Mouse (Mus musculus) midbrain, embryonic 15.5 days (tissue): Measurements from ENCODE around the gene Ush2a. TPM values are rescaled to one million over a fixed set of nuclear protein-coding genes. Genes with fewer than 3 reads are reported as not detected.

Experiments
- ATAC-seq: fragments of 200-750 bp; cut with Nextera tagmentation; replicated peaks from 2 replicates; pipeline ENCODE4 v1.8.0; 2017; ENCODE audit warnings: moderate TSS enrichment
- H3K27ac ChIP-seq: fragments of 300-500 bp; sonication (generic); 2 replicates; pipeline ENCODE4 v1.5.1; 2015; ENCODE audit warnings: mild to moderate bottlenecking, inconsistent platforms
- H3K27me3 ChIP-seq: fragments of 300-500 bp; sonication (generic); replicated peaks from 2 replicates; pipeline ENCODE4 v1.6.1; 2015; ENCODE audit warnings: inconsistent platforms
- H3K36me3 ChIP-seq: fragments of 300-500 bp; sonication (generic); replicated peaks from 2 replicates; pipeline ENCODE4 v1.6.1; 2015; ENCODE audit warnings: inconsistent platforms
- H3K4me1 ChIP-seq: fragments of 300-500 bp; sonication (generic); 2 replicates; pipeline ENCODE4 v1.6.1; 2015; ENCODE audit warnings: inconsistent platforms
- H3K4me2 ChIP-seq: fragments of 300-500 bp; sonication (generic); 2 replicates; pipeline ENCODE4 v1.6.1; 2015; ENCODE audit warnings: inconsistent platforms, mild to moderate bottlenecking, moderate library complexity
- H3K4me3 ChIP-seq: fragments of 300-500 bp; sonication (generic); 2 replicates; pipeline ENCODE4 v1.5.1; 2015; ENCODE audit warnings: mild to moderate bottlenecking, inconsistent platforms
- H3K9ac ChIP-seq: fragments of 300-500 bp; sonication (generic); 2 replicates; pipeline ENCODE4 v1.6.1; 2015; ENCODE audit warnings: mild to moderate bottlenecking, inconsistent platforms
- H3K9me3 ChIP-seq: fragments of 300-500 bp; sonication (generic); 2 replicates; pipeline ENCODE4 v1.6.1; 2016; ENCODE audit warnings: inconsistent platforms
- WGBS: fragments of 180-500 bp; shearing (Covaris S2); methylation state at CpG from one replicate; pipeline ENCODE4 v1.1.7; 2015; ENCODE audit warnings: mixed read lengths; 5-methylcytosine and 5-hydroxymethylcytosine counted together
- polyA plus RNA-seq: library from polyadenylated mRNA; unstranded; fragments of >200 nt; fragmentation: Nextera tagmentation; extraction: Ambion mirVana; gene quantifications from 2 replicates; pipeline ENCODE4 v1.2.1, GENCODE M21; 2015

Ush2a gene
- polyA plus RNA-seq, 1 experiment from 2014 or later = 0.37 TPM

DNA sequence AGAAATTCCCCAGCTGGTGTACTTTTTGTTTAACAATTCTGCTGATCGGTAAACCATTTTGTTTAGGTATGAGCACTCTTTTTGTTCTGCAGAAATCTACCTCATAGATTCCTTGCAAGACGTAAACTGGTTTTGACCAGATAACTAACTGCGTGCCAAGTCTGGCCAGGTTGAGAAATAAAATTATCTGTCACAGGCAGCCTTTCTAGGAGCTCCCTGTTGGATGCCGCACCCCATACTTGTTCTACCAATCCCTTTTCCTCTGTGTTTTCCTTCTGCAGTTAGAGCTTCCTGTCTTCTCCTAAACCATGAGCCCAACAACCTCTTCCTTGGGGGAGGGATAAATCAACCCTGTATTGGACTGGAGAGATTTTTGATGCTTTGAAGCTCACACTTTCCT is 145.4 kb downstream of the Ush2a start:
- Histone ChIP-seq H3K4me3 (no peak overlapping the region), H3K4me2 (no peak overlapping the region), H3K27me3 (no peaks in the 10 kb centered on the region), H3K9ac (no peak overlapping the region), H3K9me3 (no peaks in the 10 kb centered on the region), H3K4me1 (no peaks in the 10 kb centered on the region), H3K36me3 (no peaks in the 10 kb centered on the region), H3K27ac (no peak overlapping the region)
- 93% methylated on average over 4 of the region's 4 CpGs for WGBS
- no peak for ATAC-seq

DNA sequence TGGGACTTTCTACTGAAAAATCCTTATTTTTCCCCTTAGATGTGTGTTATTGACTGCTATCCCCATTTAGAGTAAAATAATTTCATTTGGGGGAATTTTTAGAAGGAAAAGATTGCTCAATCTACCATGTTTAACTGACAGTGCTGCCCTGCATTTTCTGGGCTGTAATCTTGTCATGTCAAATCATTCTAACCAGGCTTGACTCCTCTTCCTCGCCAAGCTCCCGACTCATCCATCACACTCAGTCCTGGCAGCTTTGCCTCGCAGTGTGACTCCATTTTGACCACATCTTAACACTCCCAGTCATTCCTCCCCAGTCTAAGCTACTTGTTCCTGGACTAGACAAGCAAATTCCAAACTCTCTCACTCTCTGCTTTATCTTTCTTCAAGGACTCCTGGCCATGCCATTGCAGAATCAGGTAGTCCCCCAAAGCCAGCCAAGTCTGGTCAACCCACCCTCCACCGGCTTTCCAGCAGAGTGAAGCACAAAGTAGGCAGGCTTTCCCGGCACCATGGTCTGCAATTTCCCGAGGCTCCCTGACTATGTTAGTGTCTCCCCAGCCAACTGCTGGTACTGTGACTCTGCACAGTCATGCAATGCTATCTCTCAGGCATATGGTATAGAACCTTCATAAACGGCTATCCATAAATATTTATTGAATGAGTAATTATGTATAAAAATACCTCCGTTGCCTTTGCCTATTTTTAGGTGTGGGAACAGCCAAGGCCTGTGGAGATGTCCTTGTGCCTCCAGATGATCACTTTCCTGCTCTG is 146.0 kb downstream of the Ush2a start:
- H3K4me3 ChIP-seq = no peak overlapping the region
- H3K9me3 ChIP-seq = no peaks in the 10 kb centered on the region
- 89% methylated on average over 8 of the region's 8 CpGs for WGBS
- H3K27me3 ChIP-seq = no peaks in the 10 kb centered on the region
- H3K9ac ChIP-seq = no peak overlapping the region
- H3K36me3 ChIP-seq = no peaks in the 10 kb centered on the region
- no peak overlapping the region for H3K27ac ChIP-seq
- H3K4me1 ChIP-seq = no peaks in the 10 kb centered on the region
- ATAC-seq = no peak
- no peak overlapping the region for H3K4me2 ChIP-seq

DNA sequence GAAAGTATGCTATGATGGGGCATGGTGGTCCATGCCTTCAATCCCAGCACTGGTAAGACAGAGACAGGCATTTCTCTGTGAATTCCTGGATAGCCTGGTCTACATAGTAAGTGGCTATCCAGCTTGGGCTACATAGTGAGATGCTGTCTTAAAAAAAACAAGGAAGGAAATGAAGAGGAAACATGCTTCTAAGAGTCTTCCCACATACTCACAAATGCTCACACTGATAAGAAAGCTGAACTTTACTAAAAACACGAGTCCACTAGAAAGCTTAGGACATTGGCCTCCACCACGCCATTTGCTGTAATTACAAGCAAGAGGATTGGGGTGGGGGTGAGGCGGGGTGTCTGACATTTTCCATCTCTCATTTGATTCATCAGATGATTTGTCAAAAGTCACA is 148.7 kb downstream of the Ush2a start:
- Histone ChIP-seq H3K9me3 (no peaks in the 10 kb centered on the region), H3K36me3 (no peaks in the 10 kb centered on the region), H3K27me3 (no peaks in the 10 kb centered on the region), H3K4me1 (no peaks in the 10 kb centered on the region), H3K4me3 (no peak overlapping the region), H3K9ac (no peak overlapping the region), H3K4me2 (no peak overlapping the region), H3K27ac (no peak overlapping the region)
- WGBS = 90% methylated on average over 3 of the region's 3 CpGs
- ATAC-seq = no peak

DNA sequence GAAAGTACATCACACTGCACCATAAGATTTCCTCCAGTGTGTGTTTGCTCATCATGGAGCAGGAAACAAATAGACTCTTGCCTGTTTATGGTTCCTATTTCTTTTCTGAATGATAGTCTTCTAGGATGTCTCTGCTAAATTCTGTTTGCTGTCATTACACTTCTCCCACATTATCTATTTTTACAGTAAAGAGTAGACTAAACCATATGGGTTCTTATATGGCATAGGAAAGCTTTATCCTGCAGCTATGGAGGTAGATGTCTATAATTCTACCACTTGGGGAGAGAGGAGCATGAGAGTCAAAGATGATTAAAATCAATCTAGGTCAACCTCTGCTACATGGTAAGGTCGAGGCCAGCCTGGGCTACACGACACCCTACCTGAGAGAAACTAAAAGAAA is 158.7 kb downstream of the Ush2a start:
- H3K9me3 ChIP-seq = no peaks in the 10 kb centered on the region
- 84% methylated on average over 2 of the region's 2 CpGs for WGBS
- H3K36me3 ChIP-seq = no peaks in the 10 kb centered on the region
- no peak overlapping the region for H3K4me3 ChIP-seq
- H3K27ac ChIP-seq = no peak overlapping the region
- H3K27me3 ChIP-seq = no peaks in the 10 kb centered on the region
- ATAC-seq = no peak
- H3K9ac ChIP-seq = no peak overlapping the region
- H3K4me2 ChIP-seq = no peak overlapping the region
- no peaks in the 10 kb centered on the region for H3K4me1 ChIP-seq

DNA sequence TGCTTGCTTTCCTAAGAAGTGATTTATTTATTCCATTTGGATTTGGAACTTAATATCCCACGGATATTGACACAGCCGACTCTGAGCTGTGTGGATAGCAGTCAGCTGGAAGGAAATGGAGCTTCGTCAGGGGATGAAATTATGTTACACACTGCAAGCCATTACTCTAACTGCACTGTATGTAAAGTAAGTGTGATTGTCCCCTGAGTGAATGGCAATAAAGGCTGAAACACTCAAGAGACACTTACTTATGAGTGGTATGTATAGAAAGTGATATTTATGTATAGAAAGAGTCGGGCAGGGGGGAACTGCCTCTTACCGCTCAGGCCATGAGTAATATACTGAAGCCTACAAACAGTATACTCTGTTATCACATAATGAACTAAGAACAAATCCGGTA is 166.3 kb downstream of the Ush2a start:
- no peak overlapping the region for H3K4me2 ChIP-seq
- H3K36me3 ChIP-seq = no peaks in the 10 kb centered on the region
- no peak overlapping the region for H3K9ac ChIP-seq
- no peak for ATAC-seq
- no peaks in the 10 kb centered on the region for H3K9me3 ChIP-seq
- no peaks in the 10 kb centered on the region for H3K4me1 ChIP-seq
- H3K4me3 ChIP-seq = no peak overlapping the region
- no peaks in the 10 kb centered on the region for H3K27me3 ChIP-seq
- no peak overlapping the region for H3K27ac ChIP-seq
- WGBS = 80% methylated on average over 6 of the region's 6 CpGs

DNA sequence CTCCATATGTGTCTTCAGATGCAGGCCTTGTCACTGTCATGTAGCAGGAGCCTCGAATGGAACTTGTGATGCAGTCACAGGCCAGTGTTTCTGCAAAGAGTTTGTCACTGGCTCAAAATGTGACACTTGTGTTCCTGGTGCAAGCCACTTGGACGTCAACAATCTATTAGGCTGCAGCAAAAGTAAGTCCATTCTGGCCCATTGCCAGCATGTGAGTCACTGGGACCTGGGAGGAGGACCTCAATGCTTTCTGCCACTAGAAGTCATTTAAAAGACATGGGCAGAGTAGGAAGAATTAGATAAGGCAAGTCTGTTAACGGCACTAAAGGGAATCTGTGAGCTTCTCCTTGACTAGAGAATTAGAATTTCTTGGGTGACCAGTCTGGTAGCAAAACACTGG is 168.9 kb downstream of the Ush2a start:
- 70% methylated on average over 3 of the region's 3 CpGs for WGBS
- ATAC-seq = no peak
- Histone ChIP-seq H3K9ac (no peak overlapping the region), H3K36me3 (no peaks in the 10 kb centered on the region), H3K4me2 (no peak overlapping the region), H3K4me3 (no peak overlapping the region), H3K9me3 (no peaks in the 10 kb centered on the region), H3K4me1 (no peaks in the 10 kb centered on the region), H3K27ac (no peak overlapping the region), H3K27me3 (no peaks in the 10 kb centered on the region)

DNA sequence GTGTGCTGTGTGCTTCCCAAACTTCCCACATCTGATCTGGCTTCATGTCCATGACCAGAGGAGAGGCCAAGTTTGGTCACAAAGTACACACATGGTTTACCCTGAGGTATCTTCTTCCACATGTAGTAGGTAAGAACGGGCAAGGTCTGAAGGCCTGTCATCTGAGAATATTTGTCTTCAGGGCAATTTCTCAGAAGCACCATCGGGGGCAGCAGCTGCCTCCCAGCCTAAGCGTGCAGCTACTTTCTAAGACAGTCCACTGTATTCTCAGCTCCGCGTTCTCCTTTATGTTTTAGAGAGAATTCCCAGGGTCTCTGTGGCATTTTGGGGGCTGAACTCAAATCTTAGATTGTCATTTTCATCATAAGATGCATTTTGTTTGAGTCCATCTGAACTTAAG is 186.1 kb downstream of the Ush2a start:
- no peaks in the 10 kb centered on the region for H3K36me3 ChIP-seq
- 74% methylated on average over 5 of the region's 5 CpGs for WGBS

DNA sequence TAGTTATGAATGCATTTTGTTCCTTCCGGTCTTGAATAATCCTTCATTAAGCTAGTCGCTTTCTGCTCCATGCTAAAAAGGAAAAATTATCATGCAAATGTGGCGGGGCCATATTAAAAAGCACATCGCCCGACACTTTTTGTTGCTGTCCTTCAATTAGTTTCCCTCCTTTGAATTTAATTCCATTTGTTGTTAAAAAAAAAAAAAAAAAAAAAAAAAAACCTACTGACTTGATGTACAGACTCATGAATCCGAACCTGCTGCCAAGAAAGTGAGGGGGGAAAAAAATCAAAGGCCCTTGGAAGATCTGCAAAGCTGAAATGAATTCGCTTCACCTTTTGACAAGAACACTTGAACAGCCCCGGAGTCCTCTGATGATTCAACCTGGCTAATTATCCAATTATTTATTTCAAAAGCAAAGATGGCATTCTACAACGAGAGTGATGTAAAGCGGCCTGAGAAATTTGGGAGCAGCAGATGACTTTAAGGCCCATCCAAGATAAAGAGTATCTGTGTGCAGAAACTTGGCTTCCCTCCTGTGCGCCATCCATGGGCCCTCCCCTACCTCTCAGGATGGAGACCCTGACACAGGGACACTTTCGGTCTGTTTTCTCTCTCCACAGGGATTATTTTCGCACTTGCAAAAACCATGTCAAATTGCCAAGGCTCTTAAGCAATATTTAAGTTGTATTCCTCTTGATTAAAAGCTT is 194.8 kb downstream of the Ush2a start:
- H3K9ac ChIP-seq = no peak overlapping the region
- H3K27me3 ChIP-seq = no peaks in the 10 kb centered on the region
- H3K4me3 ChIP-seq = no peak overlapping the region
- ATAC-seq = no peak
- H3K27ac ChIP-seq = no peak overlapping the region
- peaks cover 8% of the 10 kb centered on the region; the same call in 1 of the 2 replicates for H3K4me1 ChIP-seq
- H3K36me3 ChIP-seq = no peaks in the 10 kb centered on the region
- 37% methylated on average over 13 of the region's 13 CpGs for WGBS
- no peak overlapping the region for H3K4me2 ChIP-seq
- H3K9me3 ChIP-seq = no peaks in the 10 kb centered on the region

More for the DNA sequence above, 186.1 kb downstream of the Ush2a start:
- Histone ChIP-seq H3K9ac (no peak overlapping the region), H3K4me1 (no peaks in the 10 kb centered on the region), H3K4me3 (no peak overlapping the region), H3K4me2 (no peak overlapping the region), H3K27ac (no peak overlapping the region), H3K9me3 (no peaks in the 10 kb centered on the region), H3K27me3 (no peaks in the 10 kb centered on the region)
- no peak for ATAC-seq

DNA sequence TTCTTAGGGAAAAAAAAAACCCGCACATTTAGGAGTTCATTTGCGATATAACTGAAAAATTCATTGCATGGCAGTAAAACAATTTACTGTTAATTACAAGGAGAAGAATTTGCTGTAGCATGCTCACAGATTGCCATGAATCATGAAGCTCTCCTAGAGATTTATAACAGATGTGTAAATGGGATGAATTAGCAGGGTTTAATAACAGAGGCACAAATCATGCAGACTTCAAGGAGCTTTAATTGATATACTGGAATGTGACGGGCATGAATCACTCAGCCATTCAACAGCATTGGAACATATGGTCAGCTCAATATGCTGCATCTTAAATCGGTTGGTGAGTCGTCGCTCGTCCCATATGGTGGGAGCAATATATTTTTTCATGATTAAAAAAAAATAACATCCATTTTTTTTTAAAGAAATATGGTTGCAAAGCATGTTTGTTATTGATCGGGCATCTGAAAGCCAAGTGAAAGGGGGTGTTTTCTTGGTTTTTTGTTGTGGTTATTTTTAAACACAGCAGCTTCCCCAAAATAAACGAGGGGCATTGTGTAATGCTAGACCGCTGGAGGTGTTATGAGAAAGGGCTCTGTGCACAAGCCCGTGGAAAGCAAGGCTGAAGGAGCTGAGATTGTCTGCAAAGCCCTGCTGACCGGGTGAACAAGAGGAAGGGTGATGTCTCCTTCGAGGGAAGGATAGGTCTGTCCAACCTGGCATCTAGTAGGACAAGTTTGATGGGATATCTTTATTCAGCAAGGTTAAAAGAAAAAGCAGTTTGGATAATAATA is 195.6 kb downstream of the Ush2a start:
- Histone ChIP-seq H3K4me3 (no peak overlapping the region), H3K4me2 (no peak overlapping the region), H3K9ac (no peak overlapping the region), H3K27ac (no peak overlapping the region), H3K9me3 (no peaks in the 10 kb centered on the region), H3K27me3 (no peaks in the 10 kb centered on the region), H3K36me3 (no peaks in the 10 kb centered on the region), H3K4me1 (peaks cover 8% of the 10 kb centered on the region; the same call in 1 of the 2 replicates)
- no peak for ATAC-seq
- WGBS = 43% methylated on average over 13 of the region's 13 CpGs

DNA sequence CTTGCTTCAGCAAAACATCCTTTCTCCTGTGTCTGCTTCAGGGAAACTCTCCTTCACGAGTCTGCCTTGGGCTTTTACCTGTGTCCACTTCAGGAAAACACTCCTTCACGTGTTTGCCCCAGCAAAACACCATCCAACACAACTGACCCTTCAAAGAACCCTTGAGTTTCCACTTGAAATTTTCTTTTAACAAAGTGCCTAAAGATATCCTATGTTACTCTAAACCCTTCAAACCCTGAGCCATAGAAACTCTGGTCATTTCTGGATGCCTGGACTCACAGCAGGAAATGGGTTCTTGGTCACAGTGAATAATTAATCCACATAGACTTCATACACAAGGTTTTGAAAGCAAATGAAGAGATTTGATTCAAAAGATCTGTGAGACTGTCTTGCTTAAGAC is 199.4 kb downstream of the Ush2a start:
- Histone ChIP-seq H3K4me2 (no peak overlapping the region), H3K9me3 (no peaks in the 10 kb centered on the region), H3K4me3 (no peak overlapping the region), H3K9ac (no peak overlapping the region), H3K36me3 (no peaks in the 10 kb centered on the region), H3K4me1 (peaks cover 7% of the 10 kb centered on the region; the same call in 1 of the 2 replicates), H3K27ac (no peak overlapping the region), H3K27me3 (no peaks in the 10 kb centered on the region)
- no peak for ATAC-seq
- WGBS = 68% methylated on average over 2 of the region's 2 CpGs

DNA sequence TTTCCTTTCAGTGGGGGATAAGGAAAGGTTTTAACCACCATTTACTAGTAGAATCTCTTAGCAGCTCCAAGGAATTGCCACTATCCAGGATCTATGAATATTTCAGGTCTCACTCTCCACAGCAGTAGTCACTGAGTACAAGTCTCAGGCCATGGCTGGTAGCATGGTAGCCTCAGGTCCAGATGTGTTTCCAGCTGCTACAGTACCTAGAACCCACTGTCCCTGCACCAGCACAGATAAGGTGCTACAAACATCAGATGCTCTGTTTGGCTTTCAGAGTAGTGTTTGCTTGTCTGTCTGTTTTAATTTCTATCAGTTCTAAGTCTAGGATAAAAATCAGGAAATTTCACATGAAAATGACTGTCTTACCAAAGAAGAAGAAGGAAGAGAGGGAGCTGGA is 202.8 kb downstream of the Ush2a start:
- no peaks in the 10 kb centered on the region for H3K9me3 ChIP-seq
- no peak overlapping the region for H3K4me2 ChIP-seq
- 0 out of 2 replicates have a peak, but pooled peaks cover 3% of the 10 kb centered on the region for H3K4me1 ChIP-seq
- H3K36me3 ChIP-seq = no peaks in the 10 kb centered on the region
- no peak for ATAC-seq
- H3K27ac ChIP-seq = no peak overlapping the region
- no peaks in the 10 kb centered on the region for H3K27me3 ChIP-seq
- no peak overlapping the region for H3K4me3 ChIP-seq
- no peak overlapping the region for H3K9ac ChIP-seq

DNA sequence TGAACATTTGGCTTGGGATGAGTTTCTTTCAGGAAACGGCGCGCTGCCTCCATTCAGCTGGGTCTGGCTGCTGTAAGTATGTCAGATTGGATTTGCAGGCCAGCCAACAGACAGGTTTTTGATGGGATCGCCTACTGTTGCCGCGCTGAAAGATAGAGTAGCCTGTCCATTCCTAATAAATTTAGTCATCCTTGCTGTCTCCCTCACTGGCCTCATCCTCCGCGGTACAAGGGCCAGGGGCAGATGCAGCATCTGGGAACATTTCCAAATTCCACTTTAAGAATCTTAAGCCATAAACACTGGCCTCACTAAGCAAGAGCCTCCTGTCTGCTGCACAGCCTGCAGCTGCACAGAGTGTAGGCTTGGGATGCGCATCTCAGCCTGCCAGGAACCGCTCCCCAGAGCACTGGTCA is 206.6 kb downstream of the Ush2a start:
- H3K4me2 ChIP-seq = no peak overlapping the region
- peak; percentile 66; the same call in 1 of the 2 replicates for ATAC-seq
- no peak overlapping the region for H3K27ac ChIP-seq
- no peak overlapping the region for H3K4me3 ChIP-seq
- H3K4me1 ChIP-seq = 0 out of 2 replicates have a peak, but pooled peaks cover 3% of the 10 kb centered on the region
- H3K36me3 ChIP-seq = no peaks in the 10 kb centered on the region
- no peak overlapping the region for H3K9ac ChIP-seq
- no peaks in the 10 kb centered on the region for H3K9me3 ChIP-seq
- WGBS = 50% methylated on average over 10 of the region's 10 CpGs
- H3K27me3 ChIP-seq = no peaks in the 10 kb centered on the region
